Mouse (Mus musculus) midbrain, postnatal 0 days (tissue): ENCODE data around the gene Col18a1. TPM values are rescaled to one million over a fixed set of nuclear protein-coding genes. Genes with fewer than 3 reads are reported as not detected.
A peak's percentile ranks its signal among the peaks of the same experiment; 100 is the strongest.

Experiments
- ATAC-seq: fragments of 200-750 bp; cut with Nextera tagmentation; 2 replicates; pipeline ENCODE4 v1.8.0; 2017; ENCODE audit warnings: moderate number of reproducible peaks, mild to moderate bottlenecking, moderate TSS enrichment, moderate library complexity; ENCODE audit not compliant: low FRiP score
- DNase-seq: peaks from one replicate; pipeline ENCODE4 v3.0.0-alpha.2; 2015; ENCODE audit warnings: low spot score
- H3K27ac ChIP-seq: fragments of 300-500 bp; sonication (generic); 2 replicates; pipeline ENCODE4 v1.5.1; 2014; ENCODE audit warnings: low read depth, mild to moderate bottlenecking, low read length, mixed read lengths
- H3K27me3 ChIP-seq: fragments of 300-500 bp; sonication (generic); 2 replicates; pipeline ENCODE4 v1.6.1; 2014; ENCODE audit warnings: low read length, control low read depth, mixed read lengths; ENCODE audit not compliant: insufficient read depth
- H3K36me3 ChIP-seq: fragments of 300-500 bp; sonication (generic); 2 replicates; pipeline ENCODE4 v1.6.1; 2014; ENCODE audit warnings: low read length, control low read depth, mixed read lengths; ENCODE audit not compliant: insufficient read depth
- H3K4me1 ChIP-seq: fragments of 300-500 bp; sonication (generic); 2 replicates; pipeline ENCODE4 v1.6.1; 2014; ENCODE audit warnings: mild to moderate bottlenecking, control low read depth, antibody characterized with exemption, low read length, mixed read lengths; ENCODE audit not compliant: insufficient read depth
- H3K4me2 ChIP-seq: fragments of 300-500 bp; sonication (generic); 2 replicates; pipeline ENCODE4 v1.6.1; 2014; ENCODE audit warnings: low read depth, mild to moderate bottlenecking, low read length, mixed read lengths; ENCODE audit not compliant: poor library complexity, severe bottlenecking
- H3K4me3 ChIP-seq: fragments of 300-500 bp; sonication (generic); 2 replicates; pipeline ENCODE4 v1.5.1; 2014; ENCODE audit warnings: low read depth, mild to moderate bottlenecking, low read length, moderate library complexity
- H3K9ac ChIP-seq: fragments of 300-500 bp; sonication (generic); replicated peaks from 2 replicates; pipeline ENCODE4 v1.6.1; 2014; ENCODE audit warnings: mild to moderate bottlenecking, low read length, moderate library complexity, mixed read lengths; ENCODE audit not compliant: poor library complexity, severe bottlenecking
- H3K9me3 ChIP-seq: fragments of 300-500 bp; sonication (generic); 2 replicates; pipeline ENCODE4 v1.6.1; 2016; ENCODE audit warnings: low read length, control low read depth
- CTCF ChIP-seq: IDR thresholded peaks from 2 replicates; pipeline ENCODE4 v1.5.1; 2016; ENCODE audit warnings: antibody characterized with exemption, mild to moderate bottlenecking
- WGBS: fragments of 180-500 bp; shearing (Covaris S2); extraction: QIAGEN DNeasy Blood & Tissue Kit; methylation state at CpG from one replicate; pipeline ENCODE4 v1.1.7; 2014; 5-methylcytosine and 5-hydroxymethylcytosine counted together
- polyA plus RNA-seq: library from polyadenylated mRNA; unstranded; fragments of >200 nt; fragmentation: Nextera tagmentation; extraction: Ambion mirVana; gene quantifications from 2 replicates; pipeline ENCODE4 v1.2.1, GENCODE M21; 2015
- total RNA-seq: library from RNA; depleted of rRNA; stranded (reverse); fragments of >200 nt; gene quantifications from 2 replicates; pipeline ENCODE4 v1.2.3, GENCODE M21; 2014

Col18a1 gene
- total and polyA plus RNA-seq, 2 experiments from 2014 or later, result 15.4 to 30.3 TPM

DNA sequence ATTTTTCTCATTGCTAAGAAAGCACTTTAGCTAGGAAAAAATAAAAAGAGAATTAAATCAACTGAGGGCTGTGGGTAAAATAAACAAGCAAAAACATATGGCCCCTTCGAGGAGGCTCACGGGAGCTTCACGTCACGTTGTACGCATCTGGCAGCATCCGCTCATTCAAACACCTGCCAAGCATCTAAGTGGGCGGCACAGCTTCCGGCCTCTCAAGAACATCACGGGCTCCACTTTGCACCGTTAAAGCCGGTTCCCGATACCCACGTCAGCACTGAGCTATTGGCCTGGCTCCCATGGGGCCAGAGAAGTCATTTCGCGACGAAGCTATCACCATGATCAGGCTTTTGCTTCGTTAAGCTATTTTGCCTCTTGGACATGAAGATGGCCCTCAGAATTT is 26.4 kb upstream of the Col18a1 start:
- H3K4me3 ChIP-seq, result no peak overlapping the region
- peaks cover 8% of the 10 kb centered on the region; the same call in 1 of the 2 replicates for H3K4me1 ChIP-seq
- H3K27me3 ChIP-seq, result no peaks in the 10 kb centered on the region
- TF ChIP-seq CTCF, result no peak
- no peak overlapping the region for H3K27ac ChIP-seq
- H3K9me3 ChIP-seq, result no peaks in the 10 kb centered on the region
- ATAC-seq (no peak), DNase-seq (no peak)
- no peaks in the 10 kb centered on the region for H3K36me3 ChIP-seq
- H3K9ac ChIP-seq, result no peak overlapping the region
- 80% methylated on average over 17 of the region's 17 CpGs for WGBS
- no peak overlapping the region for H3K4me2 ChIP-seq

DNA sequence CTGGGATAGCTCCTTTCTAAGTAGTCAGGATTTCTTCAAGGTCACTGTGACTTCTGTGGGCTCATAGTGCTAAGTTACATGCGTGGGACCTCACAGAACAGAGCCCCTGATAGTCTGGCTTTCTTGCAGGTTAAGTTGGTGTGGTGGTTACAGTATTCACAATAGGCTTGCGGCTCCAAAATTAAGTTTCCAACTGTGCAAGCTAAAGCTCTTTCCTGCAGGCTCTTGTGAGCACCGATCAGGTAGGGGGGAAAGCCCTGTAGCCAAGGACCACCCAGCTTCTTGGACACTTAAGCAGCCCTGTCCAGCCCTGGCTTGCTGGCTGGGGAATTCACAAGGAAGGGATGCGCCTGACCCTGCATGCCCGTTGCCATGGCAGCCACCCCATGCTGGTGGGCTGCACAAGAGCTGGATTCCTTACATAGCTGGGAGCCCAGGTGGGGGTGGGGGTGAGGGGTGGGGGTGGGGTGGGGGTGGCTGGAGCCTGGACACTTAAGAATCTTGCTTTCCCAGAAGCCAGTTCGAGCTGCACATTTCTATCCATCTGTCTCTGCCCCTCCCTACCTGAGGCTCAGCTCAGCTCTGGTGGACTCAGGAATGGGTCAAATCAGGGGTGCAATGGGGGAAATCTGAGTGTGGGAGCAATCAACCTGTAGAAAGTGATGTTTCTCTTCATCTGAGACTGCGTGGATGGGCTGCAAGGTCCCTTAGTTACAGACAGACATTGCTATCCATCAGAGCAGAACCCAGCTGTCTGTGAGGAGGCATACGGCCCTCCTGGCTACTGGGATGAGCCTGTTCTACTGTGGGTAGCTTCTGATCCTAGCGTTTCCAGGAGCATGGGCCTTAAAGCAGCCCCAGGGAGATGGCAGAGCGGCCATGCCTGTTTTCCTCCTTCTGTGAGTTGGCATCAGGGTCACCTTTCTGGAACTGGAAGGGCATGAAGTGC is 24.9 kb upstream of the Col18a1 start:
- Histone ChIP-seq H3K9ac (no peak overlapping the region), H3K4me3 (no peak overlapping the region), H3K27ac (no peak overlapping the region), H3K27me3 (no peaks in the 10 kb centered on the region), H3K9me3 (no peaks in the 10 kb centered on the region), H3K36me3 (no peaks in the 10 kb centered on the region), H3K4me2 (no peak overlapping the region), H3K4me1 (peaks cover 8% of the 10 kb centered on the region; the same call in 1 of the 2 replicates)
- TF ChIP-seq CTCF, result no peak
- no peak for ATAC-seq
- DNase-seq, result peak; percentile 36
- 22% methylated on average over 10 of the region's 10 CpGs for WGBS

DNA sequence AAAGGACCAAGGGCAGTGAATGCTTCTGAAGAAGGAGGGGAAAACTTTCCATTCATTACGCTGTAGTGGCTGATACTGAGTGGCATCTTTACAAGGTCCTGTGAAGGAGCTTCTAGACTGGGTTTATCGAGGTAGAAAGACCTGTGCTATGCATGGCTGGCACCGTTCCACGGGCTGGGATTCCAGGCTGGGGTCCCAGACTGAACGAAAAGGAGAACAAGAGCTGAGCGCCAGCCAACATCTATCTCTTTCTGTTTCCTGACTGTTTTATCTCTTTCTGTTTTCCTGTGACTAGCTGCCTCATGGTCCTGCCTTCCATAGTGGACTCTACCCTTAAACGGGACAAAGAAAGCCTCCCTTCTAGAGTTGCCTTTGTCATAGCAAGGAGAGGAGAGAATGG is 21.1 kb upstream of the Col18a1 start:
- Histone ChIP-seq H3K36me3 (no peaks in the 10 kb centered on the region), H3K4me1 (peaks cover 8% of the 10 kb centered on the region; the same call in 1 of the 2 replicates), H3K9ac (no peak overlapping the region), H3K4me2 (no peak overlapping the region), H3K27me3 (no peaks in the 10 kb centered on the region), H3K27ac (no peak overlapping the region), H3K4me3 (no peak overlapping the region), H3K9me3 (no peaks in the 10 kb centered on the region)
- no peak for ATAC-seq
- no peak for TF ChIP-seq CTCF
- 85% methylated on average over 7 of the region's 7 CpGs for WGBS
- no peak for DNase-seq

DNA sequence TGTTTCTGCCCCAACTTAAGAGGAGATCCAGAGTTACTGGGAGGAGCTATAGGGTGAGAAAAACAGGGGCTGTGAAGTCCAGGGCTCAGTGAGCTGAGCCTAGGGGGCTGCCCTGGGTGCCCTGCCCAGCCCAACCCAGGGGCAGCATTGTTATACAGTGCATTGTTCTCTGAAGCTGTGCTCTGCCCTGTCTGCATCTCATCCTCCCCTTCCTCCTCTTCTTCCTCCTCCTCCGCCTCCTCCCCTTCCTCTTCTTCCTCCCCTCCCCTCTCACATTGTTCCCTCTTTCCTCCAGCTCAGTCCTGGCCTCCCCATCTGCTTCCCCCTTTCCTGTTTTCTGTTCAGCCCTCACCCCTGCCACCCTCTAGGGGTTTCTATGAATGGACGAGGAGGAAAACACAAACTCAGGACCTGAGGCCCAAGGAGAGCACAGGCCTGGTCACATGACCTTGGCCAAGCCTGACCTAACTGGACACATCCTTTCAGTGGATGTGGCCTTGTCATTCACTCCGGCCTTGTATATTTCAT is 16.5 kb upstream of the Col18a1 start:
- Histone ChIP-seq H3K9me3 (no peaks in the 10 kb centered on the region), H3K9ac (no peak overlapping the region), H3K27me3 (no peaks in the 10 kb centered on the region), H3K4me1 (no peaks in the 10 kb centered on the region), H3K4me3 (no peak overlapping the region), H3K36me3 (no peaks in the 10 kb centered on the region), H3K27ac (no peak overlapping the region), H3K4me2 (no peak overlapping the region)
- 66% methylated on average over 3 of the region's 3 CpGs for WGBS
- no peak for TF ChIP-seq CTCF
- no peak for DNase-seq
- no peak for ATAC-seq

DNA sequence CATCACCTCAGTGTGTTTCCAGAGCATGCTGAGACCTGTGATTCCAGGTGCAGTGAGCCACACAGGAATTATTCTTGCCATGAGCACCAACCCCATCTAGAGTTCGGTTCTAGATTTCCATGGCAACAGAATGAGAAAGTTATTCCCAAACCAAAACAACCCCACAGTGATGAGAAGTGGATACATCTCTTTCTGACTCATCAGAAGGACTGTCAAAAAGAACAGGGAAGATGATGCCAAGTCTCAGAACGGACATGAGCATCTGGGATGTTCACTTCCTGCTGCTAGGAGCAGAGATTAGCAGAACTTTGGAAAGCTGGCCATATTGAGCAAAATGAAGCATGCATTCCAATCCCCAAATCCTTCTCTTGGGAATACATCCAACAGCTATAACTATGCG is 13.8 kb upstream of the Col18a1 start:
- no peak for TF ChIP-seq CTCF
- Histone ChIP-seq H3K4me3 (no peak overlapping the region), H3K4me2 (no peak overlapping the region), H3K9ac (no peak overlapping the region), H3K27ac (no peak overlapping the region), H3K4me1 (no peaks in the 10 kb centered on the region), H3K36me3 (no peaks in the 10 kb centered on the region), H3K27me3 (no peaks in the 10 kb centered on the region), H3K9me3 (no peaks in the 10 kb centered on the region)
- DNase-seq, result no peak
- 78% methylated on average over 3 of the region's 3 CpGs for WGBS
- no peak for ATAC-seq

DNA sequence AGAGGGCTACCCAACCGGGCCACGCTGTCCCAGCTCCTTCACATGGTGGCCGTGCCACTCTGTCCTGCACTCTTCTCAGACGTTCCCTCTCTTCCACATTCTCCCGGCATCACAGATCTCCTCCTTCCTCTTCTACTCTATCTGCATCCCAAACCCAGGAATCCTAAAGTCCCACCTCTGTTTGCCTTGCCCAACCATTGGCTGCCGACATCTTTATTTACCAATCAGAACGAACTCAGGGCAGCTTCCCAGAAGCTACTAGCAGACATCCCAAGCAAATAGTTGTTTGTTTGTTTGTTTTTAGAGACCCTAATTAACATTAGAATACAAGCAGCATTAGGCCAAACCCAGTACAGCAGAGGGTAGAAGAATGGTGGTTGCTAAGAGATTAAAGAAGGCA is 12.3 kb upstream of the Col18a1 start:
- DNase-seq (no peak), ATAC-seq (no peak)
- Histone ChIP-seq H3K27me3 (no peaks in the 10 kb centered on the region), H3K4me3 (no peak overlapping the region), H3K27ac (no peak overlapping the region), H3K36me3 (no peaks in the 10 kb centered on the region), H3K9me3 (no peaks in the 10 kb centered on the region), H3K9ac (no peak overlapping the region), H3K4me1 (no peaks in the 10 kb centered on the region), H3K4me2 (no peak overlapping the region)
- WGBS, result 75% methylated on average over 7 of the region's 7 CpGs
- no peak for TF ChIP-seq CTCF
